Mouse (Mus musculus): ENCODE results near the gene Tmem262. TPM values are rescaled to one million over a fixed set of nuclear protein-coding genes. Genes with fewer than 3 reads are reported as not detected.
"Not testable (repeated sequence)": the region's sequence is repeated elsewhere in the genome, so short reads cannot be mapped to it uniquely, and the experiment has no call there.

Tmem262 gene
- total RNA-seq (2021) = not detected

DNA sequence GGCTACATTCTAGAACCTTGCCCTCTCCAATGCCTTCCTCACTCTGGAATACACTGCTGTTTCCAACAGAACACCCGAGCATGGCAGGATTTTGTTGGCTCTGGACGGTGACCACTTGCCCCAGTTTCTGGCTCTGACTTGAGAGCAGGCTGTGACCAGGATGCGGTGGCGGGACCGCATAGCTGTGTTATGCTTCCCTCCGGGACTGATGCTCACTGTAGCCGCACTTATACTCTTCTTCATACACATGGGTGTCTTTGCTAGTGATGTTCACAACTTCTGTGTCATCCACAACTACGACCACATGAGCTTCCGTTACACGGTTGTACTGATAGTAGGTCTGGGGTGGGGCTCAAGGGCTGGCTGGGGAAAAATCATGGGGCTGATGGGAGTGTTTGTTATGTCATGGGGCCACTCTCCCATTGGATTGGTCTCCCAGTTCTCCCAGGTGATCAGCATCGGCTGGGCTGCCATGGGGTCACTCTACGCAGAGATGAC, at the start of gene Tmem262:
Gene Tmem262 (plus strand): TSS at position 51 of the 498 bp plus-strand sequence.
- DNase-seq = no peak

GRCm38 (mm10) chr19:6030520-6031280, 49.1 kb upstream of the Tmem262 start:
- intact Hi-C loops (cut with DNase I) = no loop called here
- DNase-seq = no peak

More for the DNA sequence above, at the start of gene Tmem262:
- intact Hi-C loops (cut with DNase I) = loop anchor here (5.0 kb wide), 1 partner anchor 252 kb away; the partner anchor contains the start of gene Men1

DNA sequence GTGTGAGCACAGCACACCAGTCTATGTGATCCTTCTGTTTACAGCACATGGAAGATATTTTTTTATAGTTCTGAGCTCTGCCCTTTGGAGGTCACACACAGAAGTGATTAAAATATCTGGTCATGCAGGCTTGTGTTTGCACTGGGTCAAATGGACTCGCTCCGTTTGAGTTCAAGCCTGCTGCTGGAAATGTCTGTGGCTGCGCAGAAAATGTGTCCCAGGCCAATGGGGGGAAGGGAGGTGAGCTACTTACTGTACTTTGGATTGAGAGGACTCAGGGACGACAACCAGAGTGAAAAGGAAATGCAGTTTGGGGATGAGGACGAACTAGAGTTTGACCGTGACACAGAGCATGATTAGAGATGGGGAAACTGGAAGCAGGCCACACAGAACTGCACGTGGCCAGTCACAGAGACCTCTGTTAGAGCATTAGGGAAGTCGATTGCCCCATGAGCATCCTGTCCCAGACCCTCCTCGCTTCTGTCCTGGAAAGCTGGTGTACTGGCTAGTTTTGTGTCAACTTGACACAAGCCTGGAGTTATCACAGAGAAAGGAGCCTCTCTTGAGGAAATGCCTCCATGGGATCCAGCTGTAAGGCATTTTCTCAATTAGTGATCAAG, 43.8 kb upstream of the Tmem262 start:
- intact Hi-C loops (cut with DNase I) = no loop called here
- no peak for DNase-seq

GRCm38 (mm10) chr19:6037695-6038094, 42.1 kb upstream of the Tmem262 start:
- no peak for DNase-seq
- intact Hi-C loops (cut with DNase I) = no loop called here

DNA sequence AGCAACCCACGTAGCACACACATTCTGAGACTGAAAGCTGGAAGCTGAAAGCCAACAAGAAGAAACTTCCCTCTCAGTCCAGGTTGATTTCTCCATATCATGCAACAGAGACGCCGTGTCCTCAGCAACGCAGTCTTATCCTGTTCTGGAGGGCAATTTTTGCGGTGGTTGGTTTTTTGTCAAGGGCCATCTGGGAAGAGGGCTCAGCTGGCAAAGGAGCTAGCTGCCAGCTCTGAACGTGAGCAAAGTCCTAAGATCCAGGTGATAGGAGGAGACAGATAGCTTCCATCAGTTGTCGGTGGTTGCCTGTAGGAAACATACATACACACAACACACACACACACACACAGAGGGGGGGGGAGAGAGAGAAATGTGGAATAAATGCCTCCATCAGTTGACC, 41.5 kb upstream of the Tmem262 start:
- intact Hi-C loops (cut with DNase I) = no loop called here
- no peak for DNase-seq

GRCm38 (mm10) chr19:6040002-6040401, 39.8 kb upstream of the Tmem262 start:
- intact Hi-C loops (cut with DNase I) = loop anchor here (5.0 kb wide), 1 partner anchor 73 kb away; no protein-coding TSS in a partner anchor
- no peak for DNase-seq

DNA sequence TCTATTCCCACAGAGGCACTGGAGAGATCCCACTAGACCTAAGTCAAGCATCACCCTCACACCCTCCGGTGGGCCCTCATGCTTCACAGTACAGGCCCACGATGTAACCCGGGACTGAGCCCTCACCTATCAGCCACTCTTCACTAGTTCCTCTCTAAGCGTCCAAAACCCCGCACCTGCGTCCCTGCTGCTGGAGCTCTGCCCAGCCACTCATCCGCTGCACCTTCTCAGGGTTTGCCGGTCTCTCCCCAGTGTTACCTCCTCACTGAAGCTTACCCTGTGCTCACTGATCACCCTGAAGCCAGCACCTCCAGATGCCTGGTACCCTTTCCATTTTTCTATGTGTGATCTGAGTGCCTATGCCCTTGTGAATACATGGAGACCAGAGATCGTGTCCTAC, 37.5 kb upstream of the Tmem262 start:
- intact Hi-C loops (cut with DNase I) = loop anchor here (5.0 kb wide), 1 partner anchor 75 kb away; no protein-coding TSS in a partner anchor
- no peak for DNase-seq

DNA sequence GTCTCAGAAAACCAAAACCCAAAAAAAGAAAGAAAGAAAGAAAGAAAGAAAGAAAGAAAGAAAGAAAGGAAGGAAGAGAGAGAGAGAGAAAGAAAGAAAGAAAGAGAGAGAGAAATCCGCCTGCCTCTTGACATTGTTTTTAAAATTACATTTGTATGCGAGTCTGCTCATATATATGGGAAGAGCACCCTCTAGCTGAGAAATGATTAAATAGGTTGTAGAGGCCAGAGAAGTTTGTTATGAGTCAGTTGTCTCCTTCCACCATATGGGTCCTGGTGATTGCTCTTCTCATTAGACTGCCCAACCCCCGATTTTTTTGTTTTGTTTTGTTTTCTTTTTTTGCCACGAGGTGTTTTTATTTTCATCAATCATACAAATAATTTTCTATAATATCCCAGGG, 35.7 kb upstream of the Tmem262 start:
- intact Hi-C loops (cut with DNase I) = loop anchor here (5.0 kb wide), 1 partner anchor 77 kb away; no protein-coding TSS in a partner anchor
- DNase-seq = not testable (repeated sequence)

- intact Hi-C loops (cut with DNase I) = loop anchor here (5.0 kb wide), 2 partner anchors 82 to 133 kb away; partner anchors contain the start of genes Dpf2 and Snx15
- no peak for DNase-seq
These were observed 34.2 kb upstream of the Tmem262 start for GRCm38 (mm10) chr19:6045366-6046293.

DNA sequence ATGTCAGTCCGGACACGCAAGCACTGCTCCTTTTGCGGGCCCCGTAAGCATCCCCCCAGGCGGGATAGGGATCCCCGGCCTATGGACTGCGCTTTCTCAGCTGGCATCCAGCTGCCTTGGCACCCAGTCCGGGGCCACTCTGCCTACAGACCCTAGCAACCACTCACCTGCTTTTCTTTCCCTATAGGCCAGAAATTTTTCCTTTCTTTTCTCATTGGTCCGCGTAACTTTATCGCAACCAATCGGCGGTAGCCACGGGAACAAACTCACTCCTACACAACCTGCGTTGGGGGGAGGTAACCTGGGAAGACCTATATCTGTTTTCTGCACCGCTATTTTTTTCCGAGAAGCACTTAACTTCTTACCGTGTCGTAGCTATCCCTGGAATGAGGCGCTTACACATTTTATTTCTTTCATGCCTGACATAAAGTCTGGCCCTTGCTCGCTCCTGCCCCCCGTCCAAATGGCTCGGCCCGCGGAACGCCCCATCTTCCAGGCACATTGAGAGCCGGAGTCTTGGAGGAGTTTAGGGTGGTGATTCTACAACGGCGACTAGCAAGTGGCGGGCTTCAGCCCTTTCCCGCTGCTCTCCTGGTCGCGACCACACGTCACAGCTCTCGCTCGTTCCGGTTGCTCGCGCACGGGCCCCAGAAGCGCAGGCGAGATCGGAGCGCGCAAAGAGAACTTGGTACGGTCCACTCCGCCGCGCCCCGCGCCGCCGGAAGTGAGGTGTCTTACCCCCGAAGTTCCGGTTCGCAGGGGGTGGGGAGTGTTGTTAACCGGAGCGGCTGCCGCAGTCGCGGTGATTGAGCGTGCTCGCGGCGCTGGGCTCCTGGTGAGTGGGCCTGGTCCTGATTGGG, 33.3 kb upstream of the Tmem262 start, which contains the start of gene Syvn1:
Gene Syvn1 (plus strand): TSS at position 283 of the 860 bp plus-strand sequence.
- intact Hi-C loops (cut with DNase I) = loop anchor here (5.0 kb wide), 2 partner anchors 81 to 134 kb away; partner anchors contain the start of genes Dpf2 and Snx15
- peak; percentile 87 to 95 for DNase-seq

DNA sequence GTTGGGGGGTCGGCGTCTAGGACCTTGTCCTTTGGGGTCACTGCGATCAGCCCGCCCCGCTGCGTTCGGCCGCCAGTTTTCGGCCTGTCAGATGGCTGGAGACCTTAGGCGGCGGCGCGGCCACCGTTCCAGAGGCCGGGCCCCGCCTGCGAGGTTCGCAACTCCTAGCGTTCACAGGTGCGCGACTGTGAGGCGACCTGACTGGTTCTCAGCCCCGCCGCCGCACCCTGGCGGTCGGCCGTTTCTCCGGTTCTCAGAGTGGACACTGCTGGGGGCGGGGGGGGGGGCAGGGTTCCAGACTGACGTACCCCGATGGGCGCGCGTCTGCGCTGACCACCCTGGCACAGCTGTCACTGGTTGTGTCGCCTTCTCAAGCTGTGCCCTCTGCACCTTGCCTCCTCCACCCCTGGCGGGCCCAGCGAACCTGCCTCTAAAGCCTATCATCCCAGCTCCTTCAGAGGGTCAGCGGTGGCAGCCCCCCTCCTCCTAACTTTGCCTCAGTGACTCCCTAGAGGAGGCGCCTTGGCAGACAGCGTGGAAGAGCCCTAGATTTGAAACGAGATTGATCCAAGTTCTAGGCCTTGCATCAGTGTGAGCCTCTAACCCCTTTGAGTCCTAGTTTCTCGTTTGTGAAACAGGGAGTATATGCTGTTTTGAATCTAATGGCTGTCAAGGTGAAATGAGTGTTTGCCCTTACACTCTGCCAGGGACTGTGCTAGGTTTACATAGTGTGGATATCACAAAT, 32.5 kb upstream of the Tmem262 start:
- DNase-seq = no peak
- intact Hi-C loops (cut with DNase I) = loop anchor here (5.0 kb wide), 2 partner anchors 80 to 135 kb away; partner anchors contain the start of genes Dpf2 and Snx15

DNA sequence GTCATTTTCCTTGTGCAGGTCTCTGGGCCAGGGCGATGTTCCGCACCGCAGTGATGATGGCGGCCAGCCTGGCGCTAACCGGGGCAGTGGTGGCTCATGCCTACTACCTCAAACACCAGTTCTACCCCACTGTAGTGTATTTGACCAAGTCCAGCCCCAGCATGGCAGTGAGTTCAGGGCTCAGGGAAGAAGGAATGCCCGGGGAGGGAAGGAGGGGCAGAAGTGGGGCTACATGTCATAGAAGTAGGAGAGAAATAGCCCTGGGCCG, 32.0 kb upstream of the Tmem262 start:
- DNase-seq = no peak
- intact Hi-C loops (cut with DNase I) = loop anchor here (5.0 kb wide), 2 partner anchors 79 to 136 kb away; partner anchors contain the start of genes Dpf2 and Snx15

DNA sequence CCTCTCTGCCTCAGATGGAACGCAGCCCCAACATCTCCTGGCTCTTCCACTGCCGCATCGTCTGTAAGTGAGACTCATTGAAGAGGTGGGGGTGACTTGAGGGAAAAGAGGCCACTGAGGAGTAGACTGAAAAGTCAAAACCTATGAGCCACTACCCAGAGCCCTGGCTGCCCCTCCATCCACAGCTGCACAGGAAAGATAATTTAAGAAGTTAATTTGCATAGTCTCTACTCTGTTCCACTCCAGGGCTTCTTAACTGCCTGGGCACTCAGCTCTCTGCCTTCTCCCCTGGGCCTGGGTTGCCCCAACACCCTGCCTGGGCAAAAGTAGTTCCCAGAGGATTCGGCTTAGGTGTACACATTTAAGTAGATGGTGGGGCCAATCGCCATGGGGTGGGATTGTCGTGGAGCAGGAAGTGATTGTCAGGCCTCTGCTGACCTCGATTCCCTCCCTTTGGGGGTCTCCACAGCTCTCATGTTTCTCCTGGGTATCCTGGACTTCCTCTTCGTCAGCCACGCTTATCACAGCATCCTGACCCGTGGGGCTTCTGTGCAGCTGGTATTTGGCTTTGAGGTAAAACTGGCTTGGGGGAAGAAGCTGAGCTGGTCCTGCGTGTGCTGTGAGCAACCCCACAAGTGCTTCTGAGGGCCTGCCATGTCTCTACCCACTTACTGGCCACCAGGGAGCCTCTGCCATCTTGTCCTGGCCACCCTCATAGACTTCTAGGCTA, 31.0 kb upstream of the Tmem262 start:
- intact Hi-C loops (cut with DNase I) = loop anchor here (5.0 kb wide), 2 partner anchors 78 to 137 kb away; partner anchors contain the start of genes Dpf2 and Snx15
- no peak for DNase-seq

- intact Hi-C loops (cut with DNase I) = no loop called here
- peak in 1 of 2 experiments; percentile 1 for DNase-seq
These were observed 27.3 kb upstream of the Tmem262 start for GRCm38 (mm10) chr19:6052516-6052915.

DNA sequence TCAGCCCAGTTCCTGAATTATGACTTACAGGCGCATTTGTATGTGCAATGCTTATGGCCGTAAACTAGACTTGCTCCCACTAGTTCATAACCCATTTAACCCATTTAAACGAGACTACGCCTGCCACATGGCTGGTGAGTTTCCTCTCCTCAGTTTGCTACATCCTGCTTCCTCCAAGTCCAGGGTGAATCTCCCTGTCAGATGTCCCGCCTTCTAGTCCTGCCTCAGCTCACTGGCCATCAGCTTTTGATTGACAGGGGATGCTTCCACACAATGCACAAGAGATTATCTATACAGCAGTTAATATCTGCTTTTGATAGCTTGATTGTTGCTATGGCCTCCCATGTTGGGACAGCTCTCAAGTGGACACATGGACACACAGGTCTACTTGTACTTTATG, 25.5 kb upstream of the Tmem262 start:
- intact Hi-C loops (cut with DNase I) = no loop called here
- no peak for DNase-seq

- DNase-seq = no peak
- intact Hi-C loops (cut with DNase I) = loop anchor here (1.0 kb wide), 1 partner anchor 28 kb away; the partner anchor contains the start of genes Cdca5 and Zfpl1
These were observed 23.1 kb upstream of the Tmem262 start for GRCm38 (mm10) chr19:6056696-6057095.

DNA sequence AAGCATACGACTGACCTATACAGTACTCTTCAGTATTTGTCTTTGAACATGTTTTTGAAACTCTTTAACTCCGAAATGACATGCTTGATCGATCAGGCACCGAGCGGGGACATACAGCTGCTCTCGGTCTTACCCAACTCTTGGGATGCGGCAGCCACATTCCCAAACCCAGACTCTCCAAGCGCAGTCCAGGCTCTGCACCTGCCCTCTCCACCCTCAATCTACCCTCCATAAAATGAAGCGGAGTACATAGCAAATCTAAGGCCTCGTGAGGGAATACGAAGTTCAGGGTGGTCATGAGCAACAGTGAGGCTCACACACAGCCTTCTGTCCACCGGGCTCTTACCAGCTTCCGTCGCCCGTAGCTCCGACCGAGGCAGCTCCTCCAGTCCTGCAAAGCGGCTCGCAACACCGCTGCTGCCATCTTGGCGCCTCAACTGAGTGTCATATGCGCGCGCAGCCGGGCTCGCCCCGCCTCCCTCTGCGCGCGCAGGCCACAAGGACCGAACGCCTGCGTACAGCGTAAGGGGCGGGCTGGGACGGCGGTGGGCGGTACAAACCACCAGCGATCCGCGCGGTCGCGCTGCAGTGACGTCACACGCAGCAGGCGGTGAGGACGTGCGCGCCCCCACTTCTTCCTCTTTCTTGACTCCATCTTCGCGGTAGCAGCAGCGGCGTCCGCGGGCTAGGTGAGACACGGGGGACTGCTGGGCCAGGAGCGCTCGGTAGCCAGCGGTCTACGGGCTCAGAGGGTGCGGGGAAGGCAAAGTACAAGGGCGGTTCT, 22.3 kb upstream of the Tmem262 start, which contains the start of the genes Mrpl49 and Fau:
Gene Mrpl49 (minus strand): TSS at position 473 of the 784 bp plus-strand sequence.
Gene Fau (plus strand): TSS at position 532 of the 784 bp plus-strand sequence.
- peak; percentile 98 to 99 for DNase-seq
- intact Hi-C loops (cut with DNase I) = loop anchor here (1.0 kb wide), 1 partner anchor 27 kb away; the partner anchor contains the start of genes Cdca5 and Zfpl1
